Mouse (Mus musculus): ENCODE measurements around the gene Cyp4x1. TPM values are rescaled to one million over a fixed set of nuclear protein-coding genes. Genes with fewer than 3 reads are reported as not detected.
A peak's percentile ranks its signal among the peaks of the same experiment; 100 is the strongest.

The Cyp4x1 gene
- polyA plus RNA-seq, 1 experiment, result 0.06 TPM

DNA sequence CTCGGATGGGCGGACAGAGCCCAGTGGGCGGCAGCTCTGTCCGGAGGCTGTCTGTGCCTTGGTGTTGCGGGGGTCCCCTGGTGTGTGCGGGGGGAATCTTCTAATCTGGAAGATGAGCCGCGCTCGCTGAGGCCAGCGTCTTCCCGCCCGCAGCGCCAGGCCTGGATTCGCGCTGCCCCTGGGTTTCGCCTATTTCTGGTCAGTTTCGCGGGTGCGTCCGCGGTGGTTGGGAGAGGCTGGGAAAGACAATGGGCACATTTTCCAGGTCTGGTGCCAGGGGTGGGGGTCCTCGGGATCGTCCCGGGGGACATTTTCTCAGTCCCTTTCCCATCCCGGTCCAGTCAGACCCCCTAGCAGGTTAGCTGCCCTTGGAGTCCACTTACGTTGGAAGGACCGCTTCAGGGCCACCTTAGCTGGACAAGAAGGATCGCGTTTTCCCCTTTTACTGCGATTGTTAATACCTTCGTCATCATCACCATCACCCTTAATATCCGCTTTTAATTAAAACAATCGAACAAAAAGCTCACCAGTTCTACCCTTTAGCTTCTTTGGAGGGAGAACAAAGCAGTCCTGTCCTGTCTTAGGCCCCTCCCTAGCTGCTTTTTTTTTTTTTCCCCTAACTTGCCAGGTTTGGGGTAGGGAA, 76.3 kb downstream of the Cyp4x1 start:
- Histone ChIP-seq H3K4me1 (ENCODE audit: control insufficient read depth, insufficient read depth, low read length) (peaks cover 4% of the 10 kb centered on the region; the same call in 1 of the 2 replicates), H3K27ac (ENCODE audit: insufficient read depth, low read depth, low read length) (peak overlapping the region; percentile 79), H3K27me3 (replicated peaks; ENCODE audit: control insufficient read depth, insufficient read depth, low read length) (peaks cover 9% of the 10 kb centered on the region), H3K4me3 (ENCODE audit: insufficient read depth, low read depth, low read length) (peak overlapping the region; percentile 56), H3K36me3 (ENCODE audit: control insufficient read depth, insufficient read depth, low read length) (no peaks in the 10 kb centered on the region)
- TF ChIP-seq CTCF (conservative IDR thresholded peaks at IDR 0.05; ENCODE audit: insufficient read depth, insufficient read length, low read depth, low read length) (no peak), POLR2A (IDR thresholded peaks at IDR 0.05; ENCODE audit: low read depth, low read length) (no peak)
- DNase-seq, result peak; percentile 19
- 6% methylated on average over 33 of the region's 33 CpGs for WGBS

- peaks cover 9% of the 10 kb centered on the region for H3K27me3 ChIP-seq (replicated peaks; ENCODE audit: control insufficient read depth, insufficient read depth, low read length)
- WGBS, result 1% methylated on average over 48 of the region's 48 CpGs
- DNase-seq, result peak; percentile 76
These were observed 77.0 kb downstream of the Cyp4x1 start for GRCm38 (mm10) chr4:115056921-115057673.

GRCm38 (mm10) chr4:115056371-115056920, 77.6 kb downstream of the Cyp4x1 start, which contains the start of gene Tal1:
TSS of gene Tal1 (plus strand) at chr4:115056426.
- TF ChIP-seq POLR2A (IDR thresholded peaks at IDR 0.05; ENCODE audit: low read depth, low read length) (peak; percentile 15), CTCF (conservative IDR thresholded peaks at IDR 0.05; ENCODE audit: insufficient read depth, insufficient read length, low read depth, low read length) (no peak)
- H3K4me3 ChIP-seq (ENCODE audit: insufficient read depth, low read depth, low read length), result peak within 1 kb of the TSS; percentile 56
- peak within 1 kb of the TSS; percentile 64 for H3K27ac ChIP-seq (ENCODE audit: insufficient read depth, low read depth, low read length)
- 3% methylated on average over 59 of the region's 60 CpGs for WGBS
- H3K36me3 ChIP-seq (ENCODE audit: control insufficient read depth, insufficient read depth, low read length), result no peaks in the 10 kb centered on the region
- H3K27me3 ChIP-seq (replicated peaks; ENCODE audit: control insufficient read depth, insufficient read depth, low read length), result peaks cover 9% of the 10 kb centered on the region
- peaks cover 4% of the 10 kb centered on the region; the same call in 1 of the 2 replicates for H3K4me1 ChIP-seq (ENCODE audit: control insufficient read depth, insufficient read depth, low read length)
- DNase-seq, result no peak

More at GRCm38 (mm10) chr4:115056921-115057673, 77.0 kb downstream of the Cyp4x1 start:
- Histone ChIP-seq H3K36me3 (ENCODE audit: control insufficient read depth, insufficient read depth, low read length) (no peaks in the 10 kb centered on the region), H3K4me1 (ENCODE audit: control insufficient read depth, insufficient read depth, low read length) (peaks cover 4% of the 10 kb centered on the region; the same call in 1 of the 2 replicates), H3K4me3 (ENCODE audit: insufficient read depth, low read depth, low read length) (peak overlapping the region; percentile 56), H3K27ac (ENCODE audit: insufficient read depth, low read depth, low read length) (peak overlapping the region; percentile 64)
- TF ChIP-seq POLR2A (IDR thresholded peaks at IDR 0.05; ENCODE audit: low read depth, low read length) (no peak), CTCF (conservative IDR thresholded peaks at IDR 0.05; ENCODE audit: insufficient read depth, insufficient read length, low read depth, low read length) (no peak)

Other genes with a start within 250 kb of the Cyp4x1 start
- 1.5 and 1.7 TPM in 2 replicates for gene Foxd2, start 225.4 kb downstream of the Cyp4x1 start, polyA plus RNA-seq (2012; rRNA removed)
- gene Foxe3, start 208.3 kb downstream of the Cyp4x1 start, polyA plus RNA-seq (2012; rRNA removed), result not detected in 2 replicates
- 26.1 and 26.3 TPM in 2 replicates for gene Cmpk1, start 147.0 kb downstream of the Cyp4x1 start, polyA plus RNA-seq (2012; rRNA removed)
- gene Stil, start 134.1 kb downstream of the Cyp4x1 start, polyA plus RNA-seq (2012; rRNA removed), result 0.11 and 0.13 TPM in 2 replicates
- 1.7 and 1.8 TPM in 2 replicates for gene Tal1, start 77.9 kb downstream of the Cyp4x1 start, polyA plus RNA-seq (2012; rRNA removed)
- 3,641 and 4,008 TPM in 2 replicates for gene Pdzk1ip1, start 45.6 kb downstream of the Cyp4x1 start, polyA plus RNA-seq (2012; rRNA removed)
- gene Cyp4a29, start 107.8 kb upstream of the Cyp4x1 start, polyA plus RNA-seq (2012; rRNA removed), result not detected in 2 replicates
- 6.4 and 7.6 TPM in 2 replicates for gene Cyp4a12a, start 164.8 kb upstream of the Cyp4x1 start, polyA plus RNA-seq (2012; rRNA removed)